Mouse (Mus musculus): ENCODE results near the gene Asb10. TPM values are rescaled to one million over a fixed set of nuclear protein-coding genes. Genes with fewer than 3 reads are reported as not detected.

Gene Asb10
- polyA plus RNA-seq, 1 experiment from 2014 or later, result 0.10 TPM

Other genes with a start within 250 kb of the Asb10 start
- gene Kcnh2, start 189.4 kb downstream of the Asb10 start, polyA plus RNA-seq (2016; fragmentation: Nextera tagmentation; extraction: Ambion mirVana), result 9.8 and 10.1 TPM in 2 replicates
- gene Nos3, start 176.2 kb downstream of the Asb10 start, polyA plus RNA-seq (2016; fragmentation: Nextera tagmentation; extraction: Ambion mirVana), result 7.1 and 7.2 TPM in 2 replicates
- 0.34 and 0.53 TPM in 2 replicates for gene Atg9b, start 148.8 kb downstream of the Asb10 start, polyA plus RNA-seq (2016; fragmentation: Nextera tagmentation; extraction: Ambion mirVana)
- gene Abcb8, start 147.3 kb downstream of the Asb10 start, polyA plus RNA-seq (2016; fragmentation: Nextera tagmentation; extraction: Ambion mirVana), result 43.6 and 47.4 TPM in 2 replicates
- 0.20 and 0.37 TPM in 2 replicates for gene Asic3, start 127.6 kb downstream of the Asb10 start, polyA plus RNA-seq (2016; fragmentation: Nextera tagmentation; extraction: Ambion mirVana)
- 62.2 and 63.7 TPM in 2 replicates for gene Cdk5, start 117.4 kb downstream of the Asb10 start, polyA plus RNA-seq (2016; fragmentation: Nextera tagmentation; extraction: Ambion mirVana)
- gene Slc4a2, start 117.1 kb downstream of the Asb10 start, polyA plus RNA-seq (2016; fragmentation: Nextera tagmentation; extraction: Ambion mirVana), result 28.9 and 29.8 TPM in 2 replicates
- 97.1 and 102 TPM in 2 replicates for gene Fastk, start 95.7 kb downstream of the Asb10 start, polyA plus RNA-seq (2016; fragmentation: Nextera tagmentation; extraction: Ambion mirVana)
- gene Tmub1, start 93.1 kb downstream of the Asb10 start, polyA plus RNA-seq (2016; fragmentation: Nextera tagmentation; extraction: Ambion mirVana), result 28.6 and 30.7 TPM in 2 replicates
- 41.1 and 61.2 TPM in 2 replicates for gene Agap3, start 88.8 kb downstream of the Asb10 start, polyA plus RNA-seq (2016; fragmentation: Nextera tagmentation; extraction: Ambion mirVana)
- 1.1 and 1.2 TPM in 2 replicates for gene Gbx1, start 13.8 kb downstream of the Asb10 start, polyA plus RNA-seq (2016; fragmentation: Nextera tagmentation; extraction: Ambion mirVana)
- gene 4931409K22Rik, start 15.8 kb upstream of the Asb10 start, polyA plus RNA-seq (2016; fragmentation: Nextera tagmentation; extraction: Ambion mirVana), result 0.24 and 0.37 TPM in 2 replicates
- 141 and 142 TPM in 2 replicates for gene Abcf2, start 36.5 kb upstream of the Asb10 start, polyA plus RNA-seq (2016; fragmentation: Nextera tagmentation; extraction: Ambion mirVana)
- gene Chpf2, start 45.8 kb upstream of the Asb10 start, polyA plus RNA-seq (2016; fragmentation: Nextera tagmentation; extraction: Ambion mirVana), result 18.7 and 18.8 TPM in 2 replicates
- 101 and 113 TPM in 2 replicates for gene Smarcd3, start 83.4 kb upstream of the Asb10 start, polyA plus RNA-seq (2016; fragmentation: Nextera tagmentation; extraction: Ambion mirVana)
- gene Nub1, start 144.6 kb upstream of the Asb10 start, polyA plus RNA-seq (2016; fragmentation: Nextera tagmentation; extraction: Ambion mirVana), result 36.4 and 39.2 TPM in 2 replicates
- gene Wdr86, start 189.7 kb upstream of the Asb10 start, polyA plus RNA-seq (2016; fragmentation: Nextera tagmentation; extraction: Ambion mirVana), result 6.6 and 10.1 TPM in 2 replicates
- gene Crygn, start 217.0 kb upstream of the Asb10 start, polyA plus RNA-seq (2016; fragmentation: Nextera tagmentation; extraction: Ambion mirVana), result not detected in 2 replicates